Mouse (Mus musculus): ENCODE results near the gene Smarca4.
"Not testable (repeated sequence)": the region's sequence is repeated elsewhere in the genome, so short reads cannot be mapped to it uniquely, and the experiment has no call there.

The Smarca4 gene

GRCm38 (mm10) chr9:21668946-21669345 is 53.0 kb downstream of the Smarca4 start:
- DNase-seq (ENCODE audit: low spot score), result no peak

- DNase-seq (ENCODE audit: low spot score), result no peak
Observed at GRCm38 (mm10) chr9:21670354-21670753, 54.4 kb downstream of the Smarca4 start.

GRCm38 (mm10) chr9:21671753-21672152 is 55.8 kb downstream of the Smarca4 start:
- DNase-seq (ENCODE audit: low spot score), result no peak

- DNase-seq (ENCODE audit: low spot score), result no peak
Observed at GRCm38 (mm10) chr9:21677706-21678105, 61.7 kb downstream of the Smarca4 start.

GRCm38 (mm10) chr9:21680448-21680847 is 64.5 kb downstream of the Smarca4 start:
- no peak for DNase-seq (ENCODE audit: low spot score)

GRCm38 (mm10) chr9:21682827-21683226 is 66.9 kb downstream of the Smarca4 start:
- no peak for DNase-seq (ENCODE audit: low spot score)

GRCm38 (mm10) chr9:21683897-21684296 is 67.9 kb downstream of the Smarca4 start:
- no peak for DNase-seq (ENCODE audit: low spot score)

GRCm38 (mm10) chr9:21688554-21688953 is 72.6 kb downstream of the Smarca4 start:
- no peak for DNase-seq (ENCODE audit: low spot score)

- DNase-seq (ENCODE audit: low spot score), result no peak
Observed at GRCm38 (mm10) chr9:21690031-21690430, 74.1 kb downstream of the Smarca4 start.

- DNase-seq (ENCODE audit: low spot score), result no peak
Observed at GRCm38 (mm10) chr9:21691862-21692261, 75.9 kb downstream of the Smarca4 start.

- no peak for DNase-seq (ENCODE audit: low spot score)
Observed at GRCm38 (mm10) chr9:21692491-21692890, 76.5 kb downstream of the Smarca4 start.

- no peak for DNase-seq (ENCODE audit: low spot score)
Observed at GRCm38 (mm10) chr9:21694071-21694470, 78.1 kb downstream of the Smarca4 start.

- DNase-seq (ENCODE audit: low spot score), result no peak
Observed at GRCm38 (mm10) chr9:21695229-21695792, 79.3 kb downstream of the Smarca4 start.

- DNase-seq (ENCODE audit: low spot score), result no peak
Observed at GRCm38 (mm10) chr9:21697121-21697520, 81.2 kb downstream of the Smarca4 start.

GRCm38 (mm10) chr9:21699280-21699679 is 83.3 kb downstream of the Smarca4 start:
- DNase-seq (ENCODE audit: low spot score), result not testable (repeated sequence)

GRCm38 (mm10) chr9:21701091-21701490 is 85.1 kb downstream of the Smarca4 start:
- DNase-seq (ENCODE audit: low spot score), result no peak

- no peak for DNase-seq (ENCODE audit: low spot score)
Observed at GRCm38 (mm10) chr9:21703494-21703893, 87.5 kb downstream of the Smarca4 start.

- DNase-seq (ENCODE audit: low spot score), result no peak
Observed at GRCm38 (mm10) chr9:21706085-21706484, 90.1 kb downstream of the Smarca4 start.

- DNase-seq (ENCODE audit: low spot score), result no peak
Observed at GRCm38 (mm10) chr9:21706586-21707265, 90.8 kb downstream of the Smarca4 start.

GRCm38 (mm10) chr9:21709340-21709739 is 93.4 kb downstream of the Smarca4 start:
- no peak for DNase-seq (ENCODE audit: low spot score)

- no peak for DNase-seq (ENCODE audit: low spot score)
Observed at GRCm38 (mm10) chr9:21715298-21715697, 99.3 kb downstream of the Smarca4 start.

GRCm38 (mm10) chr9:21717015-21717414 is 101.0 kb downstream of the Smarca4 start:
- no peak for DNase-seq (ENCODE audit: low spot score)

GRCm38 (mm10) chr9:21721036-21721435 is 105.1 kb downstream of the Smarca4 start:
- no peak for DNase-seq (ENCODE audit: low spot score)

Measured in urinary bladder, postnatal 10 days (tissue).